Mouse (Mus musculus) embryonic facial prominence, embryonic 15.5 days (tissue): ENCODE results near the gene Acap3. TPM values are rescaled to one million over a fixed set of nuclear protein-coding genes. Genes with fewer than 3 reads are reported as not detected.
A peak's percentile ranks its signal among the peaks of the same experiment; 100 is the strongest.

ENCODE experiments used
- ATAC-seq: fragments of 200-750 bp; cut with Nextera tagmentation; 2 replicates; pipeline ENCODE4 v1.8.0; 2017; ENCODE audit warnings: low read depth, moderate TSS enrichment; ENCODE audit not compliant: insufficient number of reproducible peaks, low FRiP score, low TSS enrichment
- H3K27ac ChIP-seq: fragments of 300-500 bp; sonication (generic); replicated peaks from 2 replicates; pipeline ENCODE4 v1.5.1; 2015; ENCODE audit warnings: mild to moderate bottlenecking, inconsistent platforms
- H3K27me3 ChIP-seq: fragments of 300-500 bp; sonication (generic); 2 replicates; pipeline ENCODE4 v1.6.1; 2015; ENCODE audit warnings: inconsistent platforms
- H3K36me3 ChIP-seq: fragments of 300-500 bp; sonication (generic); 2 replicates; pipeline ENCODE4 v1.6.1; 2015; ENCODE audit warnings: mild to moderate bottlenecking, inconsistent platforms
- H3K4me1 ChIP-seq: fragments of 300-500 bp; sonication (generic); 2 replicates; pipeline ENCODE4 v1.6.1; 2015; ENCODE audit warnings: inconsistent platforms
- H3K4me2 ChIP-seq: fragments of 300-500 bp; sonication (generic); replicated peaks from 2 replicates; pipeline ENCODE4 v1.6.1; 2015; ENCODE audit warnings: mild to moderate bottlenecking, inconsistent platforms
- H3K4me3 ChIP-seq: fragments of 300-500 bp; sonication (generic); replicated peaks from 2 replicates; pipeline ENCODE4 v1.5.1; 2015; ENCODE audit warnings: mild to moderate bottlenecking, inconsistent platforms
- H3K9ac ChIP-seq: fragments of 300-500 bp; sonication (generic); 2 replicates; pipeline ENCODE4 v1.6.1; 2015; ENCODE audit warnings: inconsistent platforms
- H3K9me3 ChIP-seq: fragments of 300-500 bp; sonication (generic); replicated peaks from 2 replicates; pipeline ENCODE4 v1.6.1; 2016; ENCODE audit warnings: inconsistent platforms
- WGBS: fragments of 180-500 bp; shearing (Covaris S2); methylation state at CpG from one replicate; pipeline ENCODE4 v1.1.7; 2015; 5-methylcytosine and 5-hydroxymethylcytosine counted together
- polyA plus RNA-seq: library from polyadenylated mRNA; unstranded; fragments of >200 nt; fragmentation: Nextera tagmentation; extraction: Ambion mirVana; gene quantifications from 2 replicates; pipeline ENCODE4 v1.2.1, GENCODE M21; 2015

Acap3 gene
- polyA plus RNA-seq, 1 experiment from 2014 or later, result 26.2 TPM

DNA sequence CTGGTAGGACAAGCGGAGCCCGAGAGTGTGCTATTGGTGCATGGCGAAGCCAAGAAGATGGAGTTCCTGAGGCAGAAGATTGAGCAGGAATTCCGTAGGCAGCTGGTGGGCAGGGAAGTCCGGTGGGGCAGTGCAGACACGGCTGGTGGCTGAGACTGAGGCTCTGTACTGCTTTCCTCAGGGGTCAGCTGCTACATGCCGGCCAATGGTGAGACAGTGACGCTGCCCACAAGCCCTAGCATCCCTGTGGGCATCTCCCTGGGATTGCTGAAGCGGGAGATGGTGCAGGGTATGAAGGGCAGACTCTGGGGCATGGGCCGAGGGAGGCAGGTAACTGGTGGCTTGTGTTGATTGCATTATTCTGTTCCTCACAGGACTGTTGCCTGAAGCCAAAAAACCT, 3.9 kb upstream of the Acap3 start:
- H3K4me1 ChIP-seq, result peaks cover 14% of the 10 kb centered on the region
- no peaks in the 10 kb centered on the region for H3K9me3 ChIP-seq
- no peak for ATAC-seq
- H3K36me3 ChIP-seq, result peaks cover 50% of the 10 kb centered on the region
- H3K27ac ChIP-seq, result no peak overlapping the region
- H3K9ac ChIP-seq, result no peak overlapping the region
- H3K27me3 ChIP-seq, result no peaks in the 10 kb centered on the region
- 87% methylated on average over 10 of the region's 10 CpGs for WGBS
- no peak overlapping the region for H3K4me2 ChIP-seq
- no peak overlapping the region for H3K4me3 ChIP-seq

GRCm38 (mm10) chr4:155888181-155888580, 3.4 kb upstream of the Acap3 start:
- no peak for ATAC-seq
- peaks cover 50% of the 10 kb centered on the region for H3K36me3 ChIP-seq
- 86% methylated on average over 9 of the region's 9 CpGs for WGBS

GRCm38 (mm10) chr4:155889316-155889715, 2.3 kb upstream of the Acap3 start:
- peaks cover 50% of the 10 kb centered on the region for H3K36me3 ChIP-seq
- peaks cover 30% of the 10 kb centered on the region for H3K4me1 ChIP-seq

More at GRCm38 (mm10) chr4:155888181-155888580, 3.4 kb upstream of the Acap3 start:
- Histone ChIP-seq H3K4me3 (no peak overlapping the region), H3K9ac (no peak overlapping the region), H3K27ac (no peak overlapping the region), H3K4me1 (peaks cover 19% of the 10 kb centered on the region), H3K9me3 (no peaks in the 10 kb centered on the region), H3K27me3 (no peaks in the 10 kb centered on the region), H3K4me2 (no peak overlapping the region)

DNA sequence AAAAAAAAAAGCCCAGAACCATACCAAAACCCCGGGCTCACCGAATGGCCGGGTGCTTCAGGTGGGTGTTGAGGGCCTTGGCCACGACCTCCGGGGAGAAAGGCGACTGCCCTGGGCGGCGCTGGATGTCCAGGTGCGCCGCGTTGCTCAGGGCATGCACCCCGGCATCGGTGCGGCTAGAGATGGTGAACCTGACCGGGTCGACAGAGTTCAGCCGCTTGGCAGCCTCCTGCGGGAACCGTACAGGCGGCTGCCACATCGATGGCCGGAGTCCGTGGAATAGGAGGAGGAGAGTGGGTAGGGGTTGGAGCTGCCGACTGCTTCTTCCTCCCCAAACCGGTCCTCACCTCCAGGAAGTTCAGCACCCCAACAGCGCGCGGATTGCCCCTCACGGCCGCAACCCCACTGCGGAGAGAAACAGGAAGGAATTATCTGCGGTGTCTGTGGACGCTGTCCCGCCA, 581 bp upstream of the Acap3 start:
- ATAC-seq, result no peak
- peaks cover 43% of the 10 kb centered on the region for H3K4me1 ChIP-seq
- peak overlapping the region; percentile 90 for H3K4me3 ChIP-seq
- peak overlapping the region; percentile 95 for H3K9ac ChIP-seq
- H3K36me3 ChIP-seq, result peaks cover 41% of the 10 kb centered on the region
- H3K27ac ChIP-seq, result peak overlapping the region; percentile 98; the same call in 1 of the 2 replicates
- WGBS, result under 1% methylated on average over 34 of the region's 34 CpGs
- no peaks in the 10 kb centered on the region for H3K27me3 ChIP-seq
- peak overlapping the region; percentile 94 for H3K4me2 ChIP-seq
- no peaks in the 10 kb centered on the region for H3K9me3 ChIP-seq

More at GRCm38 (mm10) chr4:155889316-155889715, 2.3 kb upstream of the Acap3 start:
- ATAC-seq, result no peak
- Histone ChIP-seq H3K9me3 (no peaks in the 10 kb centered on the region), H3K27me3 (no peaks in the 10 kb centered on the region), H3K4me2 (no peak overlapping the region), H3K4me3 (no peak overlapping the region), H3K9ac (no peak overlapping the region), H3K27ac (no peak overlapping the region)
- WGBS, result 80% methylated on average over 5 of the region's 5 CpGs

DNA sequence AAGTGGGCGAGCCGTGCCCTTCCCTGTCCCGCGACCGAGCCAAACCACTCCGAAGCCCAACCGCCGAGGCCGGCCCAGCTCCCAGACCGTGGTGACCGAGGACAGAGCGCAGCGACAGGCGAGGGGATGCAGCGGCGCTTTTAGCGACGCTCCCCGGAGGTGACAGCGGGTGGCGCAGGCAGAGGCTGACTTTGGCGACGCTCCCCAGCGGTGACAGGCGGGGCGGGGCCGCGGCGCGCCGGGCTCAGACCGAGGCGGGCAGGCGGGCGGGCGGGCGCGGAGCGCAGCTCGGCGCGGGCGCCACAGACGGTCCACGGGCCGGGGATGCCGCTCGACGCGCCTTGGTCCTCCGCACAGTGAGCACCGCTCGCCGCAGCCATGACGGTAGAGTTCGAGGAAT, 395 bp downstream of the Acap3 start:
- peak overlapping the region; percentile 95 for H3K9ac ChIP-seq
- no peaks in the 10 kb centered on the region for H3K9me3 ChIP-seq
- H3K27ac ChIP-seq, result peak overlapping the region; percentile 98
- WGBS, result under 1% methylated on average over 56 of the region's 56 CpGs
- H3K4me2 ChIP-seq, result peak overlapping the region; percentile 94
- peak; percentile 91 for ATAC-seq
- H3K27me3 ChIP-seq, result no peaks in the 10 kb centered on the region
- H3K4me3 ChIP-seq, result peak overlapping the region; percentile 90
- peaks cover 43% of the 10 kb centered on the region for H3K4me1 ChIP-seq
- peaks cover 41% of the 10 kb centered on the region for H3K36me3 ChIP-seq

DNA sequence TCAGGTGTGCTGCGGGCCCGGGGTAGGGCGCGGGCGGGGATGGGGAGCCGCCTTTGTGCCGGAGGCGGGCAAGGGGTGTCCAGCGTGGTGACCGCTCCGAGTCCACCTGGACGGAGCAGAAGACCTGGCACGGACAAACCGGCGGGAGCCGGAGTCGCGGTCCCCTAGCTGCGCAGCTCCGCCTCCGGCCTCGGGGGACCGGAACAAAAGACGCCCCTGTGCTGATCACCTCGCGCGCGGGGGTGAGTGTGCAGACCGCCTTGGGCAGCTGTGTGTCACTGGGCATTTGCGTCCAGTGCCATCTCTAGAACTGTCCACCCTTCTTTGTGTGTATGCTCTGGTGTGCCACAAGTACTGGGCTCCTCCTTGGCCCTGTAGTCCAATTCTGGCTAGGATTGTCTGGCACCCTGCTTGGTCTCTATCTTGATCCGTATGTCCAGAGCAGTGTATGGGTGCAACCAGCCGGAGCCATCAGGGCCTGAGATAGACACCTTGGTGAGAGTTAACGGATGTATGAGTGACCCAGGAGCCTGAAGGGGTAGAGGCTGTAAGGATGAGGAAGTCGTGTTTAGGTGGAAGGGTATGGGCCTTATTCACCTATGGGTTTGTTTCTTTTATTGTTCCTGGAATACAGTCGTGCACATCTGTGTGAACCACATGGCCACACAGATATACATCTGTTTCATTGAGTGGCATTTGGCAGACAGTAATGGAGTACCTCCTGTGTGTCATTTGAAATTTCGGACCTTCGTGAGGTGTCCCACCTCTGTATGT, 1.0 kb downstream of the Acap3 start:
- Histone ChIP-seq H3K4me2 (peak overlapping the region; percentile 94), H3K4me3 (peak overlapping the region; percentile 90), H3K4me1 (peaks cover 43% of the 10 kb centered on the region), H3K36me3 (peaks cover 36% of the 10 kb centered on the region), H3K9me3 (no peaks in the 10 kb centered on the region), H3K27me3 (no peaks in the 10 kb centered on the region), H3K9ac (peak overlapping the region; percentile 95), H3K27ac (peak overlapping the region; percentile 98)
- 4% methylated on average over 37 of the region's 37 CpGs for WGBS
- peak; percentile 3; the same call in 1 of the 2 replicates for ATAC-seq

DNA sequence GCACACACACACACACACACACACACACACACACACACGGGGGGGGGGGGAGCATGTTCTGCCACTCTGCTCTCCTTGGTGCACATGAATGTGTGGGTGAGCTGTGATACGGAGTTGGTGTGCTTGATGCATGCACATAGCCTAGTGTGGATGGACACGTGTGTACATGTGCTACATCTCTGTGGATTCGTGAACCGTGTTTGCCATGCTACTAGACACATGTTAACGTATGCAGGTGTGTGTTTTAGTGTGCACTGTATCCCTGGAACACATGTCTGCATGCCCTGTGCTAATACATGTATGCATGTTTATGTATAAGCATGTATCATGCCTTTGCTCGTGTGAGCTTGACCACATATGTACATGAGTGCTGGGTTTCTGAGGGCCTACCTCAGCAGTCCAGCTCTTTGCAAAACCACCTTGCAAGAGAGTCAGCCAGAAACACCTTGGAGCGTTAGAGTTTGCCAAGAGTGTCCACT, 1.6 kb downstream of the Acap3 start:
- WGBS, result 61% methylated on average over 8 of the region's 8 CpGs
- ATAC-seq, result no peak
- no peaks in the 10 kb centered on the region for H3K27me3 ChIP-seq
- H3K4me3 ChIP-seq, result peak overlapping the region; percentile 90
- H3K36me3 ChIP-seq, result peaks cover 34% of the 10 kb centered on the region
- H3K4me1 ChIP-seq, result peaks cover 43% of the 10 kb centered on the region
- no peaks in the 10 kb centered on the region for H3K9me3 ChIP-seq
- H3K4me2 ChIP-seq, result peak overlapping the region; percentile 94
- H3K27ac ChIP-seq, result no peak overlapping the region
- no peak overlapping the region for H3K9ac ChIP-seq

- ATAC-seq, result no peak
- Histone ChIP-seq H3K9me3 (no peaks in the 10 kb centered on the region), H3K27me3 (no peaks in the 10 kb centered on the region), H3K4me3 (peak overlapping the region; percentile 90), H3K36me3 (peaks cover 34% of the 10 kb centered on the region), H3K27ac (peak overlapping the region; percentile 58), H3K9ac (peak overlapping the region; percentile 3; the same call in 1 of the 2 replicates), H3K4me2 (peak overlapping the region; percentile 94), H3K4me1 (peaks cover 43% of the 10 kb centered on the region)
- 17% methylated on average over 8 of the region's 8 CpGs for WGBS
Measured at GRCm38 (mm10) chr4:155894311-155894881, 2.8 kb downstream of the Acap3 start.

DNA sequence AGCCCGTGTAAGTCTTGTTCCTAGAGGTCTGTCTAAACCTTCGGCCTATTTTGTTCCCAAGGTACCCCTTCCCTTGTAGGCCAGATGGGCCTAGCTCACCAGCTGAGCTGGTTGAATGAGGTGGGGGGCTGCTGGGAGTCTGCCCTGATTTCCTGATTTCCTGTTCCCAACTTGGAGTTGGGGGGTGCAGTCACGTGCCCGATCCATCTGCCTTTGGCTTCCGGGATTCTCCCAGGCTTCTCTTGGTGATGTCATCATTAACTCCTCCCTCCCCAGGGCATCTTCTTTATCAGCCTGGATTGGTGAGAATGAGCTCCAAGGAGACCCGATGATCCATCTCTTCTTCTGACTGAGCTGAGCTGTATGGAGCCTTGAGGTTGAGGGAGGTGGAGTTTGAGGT, 3.6 kb downstream of the Acap3 start:
- ATAC-seq, result no peak
- peaks cover 39% of the 10 kb centered on the region for H3K4me1 ChIP-seq
- no peaks in the 10 kb centered on the region for H3K9me3 ChIP-seq
- H3K27me3 ChIP-seq, result no peaks in the 10 kb centered on the region
- H3K27ac ChIP-seq, result peak overlapping the region; percentile 58; the same call in 1 of the 2 replicates
- H3K4me2 ChIP-seq, result peak overlapping the region; percentile 94
- WGBS, result 32% methylated on average over 6 of the region's 6 CpGs
- no peak overlapping the region for H3K9ac ChIP-seq
- no peak overlapping the region for H3K4me3 ChIP-seq
- peaks cover 39% of the 10 kb centered on the region for H3K36me3 ChIP-seq

DNA sequence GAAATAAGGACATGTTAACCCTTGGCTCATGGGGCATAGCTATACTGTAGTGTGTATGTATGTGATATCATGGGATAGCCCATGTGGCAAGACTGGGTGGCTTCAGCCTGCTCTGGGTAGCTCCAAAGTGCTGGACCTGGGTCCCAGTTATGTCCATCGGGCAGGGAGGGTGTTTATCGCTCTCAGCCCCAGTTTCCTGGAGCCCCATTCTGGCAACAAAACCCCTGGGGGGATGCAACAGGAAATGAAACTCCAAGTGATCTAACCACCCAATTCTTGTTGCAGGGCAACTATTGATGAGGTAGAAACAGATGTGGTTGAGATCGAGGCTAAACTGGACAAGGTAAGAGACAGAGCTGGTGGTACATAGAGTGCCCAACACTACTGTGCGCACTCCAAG, 4.2 kb downstream of the Acap3 start:
- no peak for ATAC-seq
- WGBS, result 87% methylated on average over 4 of the region's 4 CpGs
- Histone ChIP-seq H3K4me1 (peaks cover 33% of the 10 kb centered on the region), H3K9me3 (no peaks in the 10 kb centered on the region), H3K9ac (no peak overlapping the region), H3K27me3 (no peaks in the 10 kb centered on the region), H3K4me3 (no peak overlapping the region), H3K27ac (no peak overlapping the region), H3K36me3 (peaks cover 45% of the 10 kb centered on the region), H3K4me2 (no peak overlapping the region)

DNA sequence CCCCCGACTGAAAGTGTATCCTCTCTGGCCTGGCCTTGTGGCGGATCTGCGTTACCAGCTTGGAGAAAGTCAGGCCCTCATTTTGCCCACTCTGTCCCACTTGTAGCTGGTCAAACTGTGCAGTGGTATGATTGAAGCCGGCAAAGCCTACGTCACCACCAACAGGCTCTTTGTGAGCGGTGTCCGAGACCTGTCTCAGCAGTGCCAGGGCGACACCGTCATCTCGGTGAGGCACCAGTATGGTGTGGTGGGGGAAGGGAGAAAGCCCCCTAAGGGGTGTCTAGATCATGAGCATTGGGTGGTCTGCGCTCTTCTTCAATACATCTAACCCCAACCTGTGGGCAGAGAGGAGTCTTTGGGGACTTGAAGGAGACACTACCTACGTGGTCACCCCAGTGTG, 4.8 kb downstream of the Acap3 start:
- H3K27me3 ChIP-seq, result no peaks in the 10 kb centered on the region
- no peaks in the 10 kb centered on the region for H3K9me3 ChIP-seq
- WGBS, result 97% methylated on average over 12 of the region's 12 CpGs

More for the DNA sequence above, 4.8 kb downstream of the Acap3 start:
- H3K4me2 ChIP-seq, result no peak overlapping the region
- no peak for ATAC-seq
- no peak overlapping the region for H3K4me3 ChIP-seq
- H3K27ac ChIP-seq, result no peak overlapping the region
- H3K36me3 ChIP-seq, result peaks cover 51% of the 10 kb centered on the region
- H3K9ac ChIP-seq, result no peak overlapping the region
- H3K4me1 ChIP-seq, result peaks cover 30% of the 10 kb centered on the region
